Mouse (Mus musculus) forebrain, embryonic 13.5 days (tissue): ENCODE measurements around the gene Sept6. TPM values are rescaled to one million over a fixed set of nuclear protein-coding genes. Genes with fewer than 3 reads are reported as not detected.

Experiments
- polyA plus RNA-seq: library from polyadenylated mRNA; unstranded; fragments of >200 nt; fragmentation: Nextera tagmentation; extraction: Ambion mirVana; gene quantifications from 2 replicates; pipeline ENCODE4 v1.2.1, GENCODE M21; 2015

Sept6 gene
- polyA plus RNA-seq, 1 experiment from 2014 or later, result 41.9 TPM

Other genes with a start within 250 kb of the Sept6 start
- 0.58 and 0.68 TPM in 2 replicates for gene Slc25a43, start 248.1 kb downstream of the Sept6 start, polyA plus RNA-seq
- gene Slc25a5, start 196.1 kb downstream of the Sept6 start, polyA plus RNA-seq, result 749 and 783 TPM in 2 replicates
- gene Ube2a, start 117.9 kb downstream of the Sept6 start, polyA plus RNA-seq, result 127 and 138 TPM in 2 replicates
- 26.7 and 29.1 TPM in 2 replicates for gene C330007P06Rik, start 117.7 kb downstream of the Sept6 start, polyA plus RNA-seq
- gene Nkrf, start 88.9 kb downstream of the Sept6 start, polyA plus RNA-seq, result 8.0 and 8.7 TPM in 2 replicates
- gene Sowahd, start 57.1 kb upstream of the Sept6 start, polyA plus RNA-seq, result not detected in 2 replicates
- 399 and 495 TPM in 2 replicates for gene Rpl39, start 93.6 kb upstream of the Sept6 start, polyA plus RNA-seq
- 32.1 and 34.5 TPM in 2 replicates for gene Upf3b, start 118.5 kb upstream of the Sept6 start, polyA plus RNA-seq
- gene Nkap, start 135.0 kb upstream of the Sept6 start, polyA plus RNA-seq, result 19.0 and 22.0 TPM in 2 replicates
- gene Akap14, start 177.0 kb upstream of the Sept6 start, polyA plus RNA-seq, result 0.13 and 0.27 TPM in 2 replicates
- 499 and 510 TPM in 2 replicates for gene Ndufa1, start 199.4 kb upstream of the Sept6 start, polyA plus RNA-seq
- gene Rnf113a1, start 199.5 kb upstream of the Sept6 start, polyA plus RNA-seq, result 13.6 and 14.4 TPM in 2 replicates
- gene Gm9, start 219.2 kb upstream of the Sept6 start, polyA plus RNA-seq, result not detected in 2 replicates
- not detected in 2 replicates for gene Rhox1, start 230.5 kb upstream of the Sept6 start, polyA plus RNA-seq